Mouse (Mus musculus): ENCODE data around the gene Gpx4. TPM values are rescaled to one million over a fixed set of nuclear protein-coding genes. Genes with fewer than 3 reads are reported as not detected.

Gene Gpx4
- polyA plus RNA-seq (2015; fragmentation: Nextera tagmentation; extraction: Ambion mirVana): 705 and 782 TPM in 2 replicates

GRCm38 (mm10) chr10:80047041-80047565, at the start of gene Gpx4:
TSS of gene Gpx4 (plus strand) at chr10:80047166.

GRCm38 (mm10) chr10:80016511-80016910, 30.5 kb upstream of the Gpx4 start, which contains the start of gene Arhgap45:
TSS of gene Arhgap45 (plus strand) at chr10:80016653.

GRCm38 (mm10) chr10:80039559-80039979, 7.4 kb upstream of the Gpx4 start, which contains the start of gene Polr2e:
TSS of gene Polr2e (minus strand) at chr10:80039795.

GRCm38 (mm10) chr10:80105460-80105859, 58.5 kb downstream of the Gpx4 start, which contains the start of gene Sbno2:
TSS of gene Sbno2 (minus strand) at chr10:80105571.

Other genes with a start within 250 kb of the Gpx4 start
- not detected in 2 replicates for gene Misp, start 226.2 kb upstream of the Gpx4 start, polyA plus RNA-seq (2015; fragmentation: Nextera tagmentation; extraction: Ambion mirVana)
- 49.8 and 68.7 TPM in 2 replicates for gene Ptbp1, start 192.7 kb upstream of the Gpx4 start, polyA plus RNA-seq (2015; fragmentation: Nextera tagmentation; extraction: Ambion mirVana)
- 0.76 and 0.79 TPM in 2 replicates for gene Prtn3, start 172.7 kb upstream of the Gpx4 start, polyA plus RNA-seq (2015; fragmentation: Nextera tagmentation; extraction: Ambion mirVana)
- gene Plppr3, start 172.5 kb upstream of the Gpx4 start, polyA plus RNA-seq (2015; fragmentation: Nextera tagmentation; extraction: Ambion mirVana): 1.9 TPM in 2 replicates
- 0.24 and 1.7 TPM in 2 replicates for gene Elane, start 160.9 kb upstream of the Gpx4 start, polyA plus RNA-seq (2015; fragmentation: Nextera tagmentation; extraction: Ambion mirVana)
- gene Cfd, start 156.3 kb upstream of the Gpx4 start, polyA plus RNA-seq (2015; fragmentation: Nextera tagmentation; extraction: Ambion mirVana): 53.1 and 1,890 TPM in 2 replicates
- gene Med16, start 138.2 kb upstream of the Gpx4 start, polyA plus RNA-seq (2015; fragmentation: Nextera tagmentation; extraction: Ambion mirVana): 22.4 and 23.7 TPM in 2 replicates
- 15.9 TPM in 1 of 2 replicates, not detected in the other for gene Gm26602, start 136.3 kb upstream of the Gpx4 start, polyA plus RNA-seq (2015; fragmentation: Nextera tagmentation; extraction: Ambion mirVana)
- gene Kiss1r, start 130.2 kb upstream of the Gpx4 start, polyA plus RNA-seq (2015; fragmentation: Nextera tagmentation; extraction: Ambion mirVana): 0.36 and 0.54 TPM in 2 replicates
- 89.9 and 90.5 TPM in 2 replicates for gene R3hdm4, start 126.0 kb upstream of the Gpx4 start, polyA plus RNA-seq (2015; fragmentation: Nextera tagmentation; extraction: Ambion mirVana)
- gene Arid3a, start 120.1 kb upstream of the Gpx4 start, polyA plus RNA-seq (2015; fragmentation: Nextera tagmentation; extraction: Ambion mirVana): 0.69 and 2.1 TPM in 2 replicates
- gene Wdr18, start 87.0 kb upstream of the Gpx4 start, polyA plus RNA-seq (2015; fragmentation: Nextera tagmentation; extraction: Ambion mirVana): 55.1 and 61.1 TPM in 2 replicates
- gene Grin3b, start 76.5 kb upstream of the Gpx4 start, polyA plus RNA-seq (2015; fragmentation: Nextera tagmentation; extraction: Ambion mirVana): 0.32 and 0.43 TPM in 2 replicates
- gene Tmem259, start 62.8 kb upstream of the Gpx4 start, polyA plus RNA-seq (2015; fragmentation: Nextera tagmentation; extraction: Ambion mirVana): 23.1 and 23.6 TPM in 2 replicates
- 44.5 and 55.3 TPM in 2 replicates for gene Cnn2, start 58.6 kb upstream of the Gpx4 start, polyA plus RNA-seq (2015; fragmentation: Nextera tagmentation; extraction: Ambion mirVana)
- gene Abca7, start 50.7 kb upstream of the Gpx4 start, polyA plus RNA-seq (2015; fragmentation: Nextera tagmentation; extraction: Ambion mirVana): 1.5 TPM in 2 replicates
- 2.7 and 4.2 TPM in 2 replicates for gene Arhgap45, start 30.5 kb upstream of the Gpx4 start, polyA plus RNA-seq (2015; fragmentation: Nextera tagmentation; extraction: Ambion mirVana)
- 132 and 134 TPM in 2 replicates for gene Polr2e, start 7.4 kb upstream of the Gpx4 start, polyA plus RNA-seq (2015; fragmentation: Nextera tagmentation; extraction: Ambion mirVana)
- 4.7 and 5.6 TPM in 2 replicates for gene Sbno2, start 58.4 kb downstream of the Gpx4 start, polyA plus RNA-seq (2015; fragmentation: Nextera tagmentation; extraction: Ambion mirVana)
- gene Stk11, start 68.6 kb downstream of the Gpx4 start, polyA plus RNA-seq (2015; fragmentation: Nextera tagmentation; extraction: Ambion mirVana): 13.9 and 16.6 TPM in 2 replicates
- 1,084 and 1,218 TPM in 2 replicates for gene Atp5d, start 91.5 kb downstream of the Gpx4 start, polyA plus RNA-seq (2015; fragmentation: Nextera tagmentation; extraction: Ambion mirVana)
- 0.37 and 0.73 TPM in 2 replicates for gene Cbarp, start 93.7 kb downstream of the Gpx4 start, polyA plus RNA-seq (2015; fragmentation: Nextera tagmentation; extraction: Ambion mirVana)
- gene Midn, start 101.1 kb downstream of the Gpx4 start, polyA plus RNA-seq (2015; fragmentation: Nextera tagmentation; extraction: Ambion mirVana): 6.1 and 8.5 TPM in 2 replicates
- 202 and 207 TPM in 2 replicates for gene Cirbp, start 118.8 kb downstream of the Gpx4 start, polyA plus RNA-seq (2015; fragmentation: Nextera tagmentation; extraction: Ambion mirVana)
- 4.9 and 6.3 TPM in 2 replicates for gene 1600002K03Rik, start 125.8 kb downstream of the Gpx4 start, polyA plus RNA-seq (2015; fragmentation: Nextera tagmentation; extraction: Ambion mirVana)
- gene Efna2, start 132.3 kb downstream of the Gpx4 start, polyA plus RNA-seq (2015; fragmentation: Nextera tagmentation; extraction: Ambion mirVana): 3.7 and 4.3 TPM in 2 replicates
- 44.5 and 52.6 TPM in 2 replicates for gene Mum1, start 179.3 kb downstream of the Gpx4 start, polyA plus RNA-seq (2015; fragmentation: Nextera tagmentation; extraction: Ambion mirVana)
- gene Ndufs7, start 202.0 kb downstream of the Gpx4 start, polyA plus RNA-seq (2015; fragmentation: Nextera tagmentation; extraction: Ambion mirVana): 696 and 892 TPM in 2 replicates
- gene Gamt, start 213.8 kb downstream of the Gpx4 start, polyA plus RNA-seq (2015; fragmentation: Nextera tagmentation; extraction: Ambion mirVana): 487 and 520 TPM in 2 replicates
- gene Dazap1, start 214.3 kb downstream of the Gpx4 start, polyA plus RNA-seq (2015; fragmentation: Nextera tagmentation; extraction: Ambion mirVana): 25.6 and 28.9 TPM in 2 replicates
- 529 and 552 TPM in 2 replicates for gene Rps15, start 245.3 kb downstream of the Gpx4 start, polyA plus RNA-seq (2015; fragmentation: Nextera tagmentation; extraction: Ambion mirVana)
- 0.19 and 0.21 TPM in 2 replicates for gene Apc2, start 248.8 kb downstream of the Gpx4 start, polyA plus RNA-seq (2015; fragmentation: Nextera tagmentation; extraction: Ambion mirVana)